Mouse (Mus musculus): ENCODE results near the gene Fkbp4.

GRCm38 (mm10) chr6:128438871-128439341 lies 429 bp upstream of the Fkbp4 start:
- TF ChIP-seq CTCF (IDR thresholded peaks at IDR 0.05; ENCODE audit: borderline replicate concordance, insufficient read depth, low read length), result no peak
- no peak; the same call in 1 of the 2 replicates for TF ChIP-seq POLR2A (IDR thresholded peaks at IDR 0.05; ENCODE audit: low read depth, low read length)
